Mouse (Mus musculus) hindbrain, embryonic 14.5 days (tissue): ENCODE measurements around the gene Tmem121b. TPM values are rescaled to one million over a fixed set of nuclear protein-coding genes. Genes with fewer than 3 reads are reported as not detected.

Experiments
- ATAC-seq: fragments of 200-750 bp; cut with Nextera tagmentation; 2 replicates; pipeline ENCODE4 v1.8.0; 2017; ENCODE audit warnings: moderate number of reproducible peaks, mild to moderate bottlenecking, moderate TSS enrichment, moderate library complexity; ENCODE audit not compliant: low FRiP score
- DNase-seq: peaks from one replicate; pipeline ENCODE4 v3.0.0-alpha.2; 2015; ENCODE audit warnings: low spot score
- H3K27ac ChIP-seq: fragments of 300-500 bp; sonication (generic); 2 replicates; pipeline ENCODE4 v1.5.1; 2014; ENCODE audit warnings: mild to moderate bottlenecking, moderate library complexity
- H3K27me3 ChIP-seq: fragments of 300-500 bp; sonication (generic); 2 replicates; pipeline ENCODE4 v1.6.1; 2014; ENCODE audit warnings: mild to moderate bottlenecking, low read length, mixed read lengths; ENCODE audit not compliant: control insufficient read depth, insufficient read depth
- H3K36me3 ChIP-seq: fragments of 300-500 bp; sonication (generic); replicated peaks from 2 replicates; pipeline ENCODE4 v1.6.1; 2014; ENCODE audit not compliant: control insufficient read depth, insufficient read depth
- H3K4me1 ChIP-seq: fragments of 300-500 bp; sonication (generic); replicated peaks from 2 replicates; pipeline ENCODE4 v1.6.1; 2014; ENCODE audit warnings: antibody characterized with exemption, low read length, mixed read lengths; ENCODE audit not compliant: control insufficient read depth, insufficient read depth
- H3K4me2 ChIP-seq: fragments of 300-500 bp; sonication (generic); replicated peaks from 2 replicates; pipeline ENCODE4 v1.6.1; 2014; ENCODE audit warnings: mild to moderate bottlenecking, moderate library complexity
- H3K4me3 ChIP-seq: fragments of 300-500 bp; sonication (generic); replicated peaks from 2 replicates; pipeline ENCODE4 v1.5.1; 2014; ENCODE audit warnings: mild to moderate bottlenecking, low read length
- H3K9ac ChIP-seq: fragments of 300-500 bp; sonication (generic); 2 replicates; pipeline ENCODE4 v1.6.1; 2014
- H3K9me3 ChIP-seq: fragments of 300-500 bp; sonication (generic); 2 replicates; pipeline ENCODE4 v1.6.1; 2016; ENCODE audit warnings: low read length; ENCODE audit not compliant: control insufficient read depth
- WGBS: fragments of 180-500 bp; shearing (Covaris S2); extraction: QIAGEN DNeasy Blood & Tissue Kit; methylation state at CpG from one replicate; pipeline ENCODE4 v1.1.7; 2014; 5-methylcytosine and 5-hydroxymethylcytosine counted together
- polyA plus RNA-seq: library from polyadenylated mRNA; unstranded; fragments of >200 nt; fragmentation: Nextera tagmentation; extraction: Ambion mirVana; gene quantifications from 2 replicates; pipeline ENCODE4 v1.2.1, GENCODE M21; 2014

The Tmem121b gene
- polyA plus RNA-seq, 1 experiment from 2014 or later, result 4.3 TPM

GRCm38 (mm10) chr6:120472455-120473140 is 21.0 kb downstream of the Tmem121b start:
- no peak overlapping the region for H3K4me2 ChIP-seq
- peak overlapping the region; percentile 70 for H3K27ac ChIP-seq
- H3K9me3 ChIP-seq, result no peaks in the 10 kb centered on the region
- ATAC-seq (peak; percentile 61), DNase-seq (no peak)
- no peaks in the 10 kb centered on the region for H3K36me3 ChIP-seq
- no peak overlapping the region for H3K4me3 ChIP-seq
- peaks cover 20% of the 10 kb centered on the region for H3K4me1 ChIP-seq
- WGBS, result 7% methylated on average over 8 of the region's 8 CpGs
- peak overlapping the region; percentile 3; the same call in 1 of the 2 replicates for H3K9ac ChIP-seq
- no peaks in the 10 kb centered on the region for H3K27me3 ChIP-seq

- Histone ChIP-seq H3K36me3 (no peaks in the 10 kb centered on the region), H3K9ac (peak overlapping the region; percentile 3; the same call in 1 of the 2 replicates), H3K4me2 (no peak overlapping the region), H3K4me1 (peaks cover 20% of the 10 kb centered on the region), H3K9me3 (no peaks in the 10 kb centered on the region), H3K4me3 (no peak overlapping the region), H3K27ac (peak overlapping the region; percentile 70), H3K27me3 (no peaks in the 10 kb centered on the region)
- ATAC-seq (peak; percentile 75), DNase-seq (peak; percentile 65)
- 0% methylated on average over 5 of the region's 5 CpGs for WGBS
Measured at GRCm38 (mm10) chr6:120471991-120472441, 21.6 kb downstream of the Tmem121b start.

GRCm38 (mm10) chr6:120470666-120471065 is 22.9 kb downstream of the Tmem121b start:
- ATAC-seq, result no peak
- WGBS, result 88% methylated on average over 1 of the region's 1 CpGs
- H3K4me1 ChIP-seq, result peaks cover 20% of the 10 kb centered on the region

GRCm38 (mm10) chr6:120469770-120470169 is 23.8 kb downstream of the Tmem121b start:
- Histone ChIP-seq H3K36me3 (no peaks in the 10 kb centered on the region), H3K27me3 (peaks cover 7% of the 10 kb centered on the region), H3K9me3 (no peaks in the 10 kb centered on the region), H3K4me2 (no peak overlapping the region), H3K27ac (no peak overlapping the region), H3K9ac (no peak overlapping the region), H3K4me1 (peaks cover 20% of the 10 kb centered on the region), H3K4me3 (no peak overlapping the region)
- ATAC-seq (no peak), DNase-seq (no peak)

More at GRCm38 (mm10) chr6:120470666-120471065, 22.9 kb downstream of the Tmem121b start:
- Histone ChIP-seq H3K4me2 (no peak overlapping the region), H3K27ac (no peak overlapping the region), H3K27me3 (no peaks in the 10 kb centered on the region), H3K4me3 (no peak overlapping the region), H3K36me3 (no peaks in the 10 kb centered on the region), H3K9ac (no peak overlapping the region), H3K9me3 (no peaks in the 10 kb centered on the region)
- no peak for DNase-seq

- peaks cover 12% of the 10 kb centered on the region for H3K27me3 ChIP-seq
- ATAC-seq (no peak), DNase-seq (no peak)
- no peaks in the 10 kb centered on the region for H3K9me3 ChIP-seq
- H3K4me2 ChIP-seq, result no peak overlapping the region
- H3K27ac ChIP-seq, result no peak overlapping the region
- H3K36me3 ChIP-seq, result no peaks in the 10 kb centered on the region
- H3K4me1 ChIP-seq, result peaks cover 20% of the 10 kb centered on the region
- H3K4me3 ChIP-seq, result no peak overlapping the region
- WGBS, result 69% methylated on average over 3 of the region's 3 CpGs
- no peak overlapping the region for H3K9ac ChIP-seq
Measured at GRCm38 (mm10) chr6:120469268-120469667, 24.3 kb downstream of the Tmem121b start.

DNA sequence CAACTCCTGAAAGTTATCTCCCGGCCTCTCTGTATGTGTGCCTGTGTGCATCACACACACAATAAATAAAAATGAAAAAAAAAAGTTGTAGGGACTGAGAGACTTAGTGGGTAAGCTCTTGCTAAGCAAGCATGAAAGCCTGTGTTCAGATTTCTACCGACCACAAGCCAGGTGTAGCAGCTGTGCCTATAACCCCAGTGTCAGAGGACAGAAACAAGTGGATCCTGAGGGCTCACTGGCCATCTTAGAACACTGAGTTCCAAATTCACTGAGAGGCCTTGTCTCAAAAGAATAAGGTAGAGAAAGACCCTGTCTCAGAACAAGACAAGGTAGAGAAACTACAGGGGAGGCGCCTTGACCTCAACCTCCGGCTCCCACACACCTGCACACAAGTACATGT is 25.3 kb downstream of the Tmem121b start:
- DNase-seq, result no peak
- WGBS, result 94% methylated on average over 4 of the region's 4 CpGs

GRCm38 (mm10) chr6:120466609-120467329 is 26.8 kb downstream of the Tmem121b start:
- no peak for ATAC-seq
- WGBS, result 83% methylated on average over 10 of the region's 10 CpGs

More for the DNA sequence above, 25.3 kb downstream of the Tmem121b start:
- no peaks in the 10 kb centered on the region for H3K36me3 ChIP-seq
- H3K9ac ChIP-seq, result no peak overlapping the region
- H3K4me2 ChIP-seq, result no peak overlapping the region
- H3K9me3 ChIP-seq, result no peaks in the 10 kb centered on the region
- no peak for ATAC-seq
- peaks cover 24% of the 10 kb centered on the region for H3K4me1 ChIP-seq
- H3K27ac ChIP-seq, result no peak overlapping the region
- H3K27me3 ChIP-seq, result peaks cover 21% of the 10 kb centered on the region
- H3K4me3 ChIP-seq, result no peak overlapping the region

DNA sequence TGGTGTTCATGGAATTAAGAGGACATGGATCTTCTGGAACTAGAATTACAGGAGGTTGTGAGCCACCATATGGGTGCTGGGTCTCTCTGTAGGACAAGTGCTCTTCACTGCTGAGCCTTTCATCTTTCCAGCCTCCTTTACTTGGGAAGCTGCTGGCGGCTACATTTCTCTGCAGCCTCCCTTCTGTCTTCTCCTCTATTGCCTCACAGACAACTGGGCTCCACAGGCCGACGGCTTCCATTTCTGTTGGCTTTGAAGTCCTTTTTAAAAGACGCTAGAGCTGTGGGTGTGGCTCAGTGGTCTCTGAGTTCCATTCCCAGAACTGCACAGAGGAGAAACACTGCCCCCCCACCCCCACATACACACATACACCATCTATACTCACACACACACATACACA is 28.2 kb downstream of the Tmem121b start:
- Histone ChIP-seq H3K9ac (no peak overlapping the region), H3K27ac (no peak overlapping the region), H3K9me3 (no peaks in the 10 kb centered on the region), H3K27me3 (peaks cover 37% of the 10 kb centered on the region), H3K4me1 (peaks cover 7% of the 10 kb centered on the region; the same call in 1 of the 2 replicates), H3K4me2 (no peak overlapping the region), H3K36me3 (no peaks in the 10 kb centered on the region), H3K4me3 (no peak overlapping the region)
- no peak for DNase-seq
- 33% methylated on average over 4 of the region's 4 CpGs for WGBS
- no peak for ATAC-seq

More at GRCm38 (mm10) chr6:120466609-120467329, 26.8 kb downstream of the Tmem121b start:
- Histone ChIP-seq H3K36me3 (no peaks in the 10 kb centered on the region), H3K27me3 (peaks cover 29% of the 10 kb centered on the region), H3K9me3 (no peaks in the 10 kb centered on the region), H3K4me3 (no peak overlapping the region), H3K4me1 (peaks cover 9% of the 10 kb centered on the region; the same call in 1 of the 2 replicates), H3K27ac (no peak overlapping the region), H3K4me2 (no peak overlapping the region), H3K9ac (no peak overlapping the region)
- DNase-seq, result no peak

- Histone ChIP-seq H3K9me3 (no peaks in the 10 kb centered on the region), H3K4me3 (peak overlapping the region; percentile 46), H3K27me3 (peaks cover 37% of the 10 kb centered on the region), H3K27ac (no peak overlapping the region), H3K4me1 (peaks cover 7% of the 10 kb centered on the region; the same call in 1 of the 2 replicates), H3K9ac (no peak overlapping the region), H3K4me2 (peak overlapping the region; percentile 64), H3K36me3 (no peaks in the 10 kb centered on the region)
- DNase-seq, result no peak
- WGBS, result 48% methylated on average over 9 of the region's 9 CpGs
- no peak for ATAC-seq
Measured at GRCm38 (mm10) chr6:120464406-120464939, 29.1 kb downstream of the Tmem121b start.
